Mouse (Mus musculus) intestine, embryonic 15.5 days (tissue): ENCODE data around the gene Swt1. TPM values are rescaled to one million over a fixed set of nuclear protein-coding genes. Genes with fewer than 3 reads are reported as not detected.
"Not testable (repeated sequence)": the region's sequence is repeated elsewhere in the genome, so short reads cannot be mapped to it uniquely, and the experiment has no call there.

Experiments
- ATAC-seq: fragments of 200-750 bp; cut with Nextera tagmentation; 2 replicates; pipeline ENCODE4 v1.8.0; 2017; ENCODE audit warnings: moderate TSS enrichment, moderate library complexity
- H3K27ac ChIP-seq: fragments of 300-500 bp; sonication (generic); 2 replicates; pipeline ENCODE4 v1.5.1; 2015; ENCODE audit warnings: mild to moderate bottlenecking, inconsistent platforms
- H3K27me3 ChIP-seq: fragments of 300-500 bp; sonication (generic); replicated peaks from 2 replicates; pipeline ENCODE4 v1.6.1; 2015; ENCODE audit warnings: inconsistent platforms
- H3K36me3 ChIP-seq: fragments of 300-500 bp; sonication (generic); 2 replicates; pipeline ENCODE4 v1.6.1; 2015; ENCODE audit warnings: inconsistent platforms
- H3K4me1 ChIP-seq: fragments of 300-500 bp; sonication (generic); replicated peaks from 2 replicates; pipeline ENCODE4 v1.6.1; 2015; ENCODE audit warnings: inconsistent platforms
- H3K4me2 ChIP-seq: fragments of 300-500 bp; sonication (generic); replicated peaks from 2 replicates; pipeline ENCODE4 v1.6.1; 2015; ENCODE audit warnings: mild to moderate bottlenecking, inconsistent platforms
- H3K4me3 ChIP-seq: fragments of 300-500 bp; sonication (generic); replicated peaks from 2 replicates; pipeline ENCODE4 v1.5.1; 2015; ENCODE audit warnings: inconsistent platforms
- H3K9ac ChIP-seq: fragments of 300-500 bp; sonication (generic); 2 replicates; pipeline ENCODE4 v1.6.1; 2015; ENCODE audit warnings: inconsistent platforms
- H3K9me3 ChIP-seq: fragments of 300-500 bp; sonication (generic); 2 replicates; pipeline ENCODE4 v1.6.1; 2016; ENCODE audit warnings: inconsistent platforms
- WGBS: fragments of 180-500 bp; shearing (Covaris S2); methylation state at CpG from one replicate; pipeline ENCODE4 v1.1.7; 2015; 5-methylcytosine and 5-hydroxymethylcytosine counted together
- polyA plus RNA-seq: library from polyadenylated mRNA; unstranded; fragments of >200 nt; fragmentation: Nextera tagmentation; extraction: Ambion mirVana; gene quantifications from 2 replicates; pipeline ENCODE4 v1.2.1, GENCODE M21; 2015

The Swt1 gene
- 29.1 and 39.7 TPM in 2 replicates for polyA plus RNA-seq

- Histone ChIP-seq H3K9ac (peak within 1 kb of the TSS; percentile 90), H3K27ac (peak within 1 kb of the TSS; percentile 95), H3K4me2 (peak within 1 kb of the TSS; percentile 60), H3K27me3 (no peaks in the 10 kb centered on the region), H3K36me3 (no peaks in the 10 kb centered on the region), H3K4me1 (peaks cover 5% of the 10 kb centered on the region), H3K9me3 (no peaks in the 10 kb centered on the region), H3K4me3 (peak within 1 kb of the TSS; percentile 74)
- peak; percentile 99 for ATAC-seq
- WGBS: under 1% methylated on average over 74 of the region's 74 CpGs
These were observed at the start of gene Swt1, which contains the start of gene Trmt1l for GRCm38 (mm10) chr1:151428263-151429221. TSS of gene Swt1 (minus strand) at chr1:151428455. TSS of gene Trmt1l (plus strand) at chr1:151428542.

- H3K4me3 ChIP-seq, H3K4me2 ChIP-seq, H3K9me3 ChIP-seq, H3K27me3 ChIP-seq, H3K4me1 ChIP-seq, H3K27ac ChIP-seq, H3K9ac ChIP-seq, ATAC-seq: not testable (repeated sequence)
- peaks cover 22% of the 10 kb centered on the region; the same call in 1 of the 2 replicates for H3K36me3 ChIP-seq
- 92% methylated on average over 8 of the region's 8 CpGs for WGBS
These were observed 44.1 kb upstream of the Swt1 start for GRCm38 (mm10) chr1:151472386-151472785.

GRCm38 (mm10) chr1:151471429-151471828 is 43.2 kb upstream of the Swt1 start:
- Histone ChIP-seq H3K9ac (no peak overlapping the region), H3K4me1 (no peaks in the 10 kb centered on the region), H3K4me2 (no peak overlapping the region), H3K36me3 (peaks cover 22% of the 10 kb centered on the region; the same call in 1 of the 2 replicates), H3K4me3 (no peak overlapping the region), H3K27ac (no peak overlapping the region), H3K9me3 (no peaks in the 10 kb centered on the region), H3K27me3 (no peaks in the 10 kb centered on the region)
- no peak for ATAC-seq
- 56% methylated on average over 7 of the region's 7 CpGs for WGBS

- 85% methylated on average over 4 of the region's 4 CpGs for WGBS
- H3K27ac ChIP-seq: no peak overlapping the region
- H3K4me3 ChIP-seq: no peak overlapping the region
- no peak overlapping the region for H3K4me2 ChIP-seq
- H3K9me3 ChIP-seq: no peaks in the 10 kb centered on the region
- no peaks in the 10 kb centered on the region for H3K27me3 ChIP-seq
- no peak overlapping the region for H3K9ac ChIP-seq
- H3K36me3 ChIP-seq: 0 out of 2 replicates have a peak, but pooled peaks cover 3% of the 10 kb centered on the region
- no peaks in the 10 kb centered on the region for H3K4me1 ChIP-seq
- ATAC-seq: no peak
These were observed 38.3 kb upstream of the Swt1 start for GRCm38 (mm10) chr1:151466571-151466970.

GRCm38 (mm10) chr1:151464914-151465313 is 36.7 kb upstream of the Swt1 start:
- no peak overlapping the region for H3K9ac ChIP-seq
- no peak overlapping the region for H3K4me2 ChIP-seq
- H3K4me3 ChIP-seq: no peak overlapping the region
- 0 out of 2 replicates have a peak, but pooled peaks cover 3% of the 10 kb centered on the region for H3K36me3 ChIP-seq
- H3K9me3 ChIP-seq: no peaks in the 10 kb centered on the region
- 69% methylated on average over 4 of the region's 4 CpGs for WGBS
- no peaks in the 10 kb centered on the region for H3K27me3 ChIP-seq
- H3K4me1 ChIP-seq: no peaks in the 10 kb centered on the region
- 0 out of 2 replicates have a peak, but pooled peaks have one; percentile 34 for ATAC-seq
- no peak overlapping the region for H3K27ac ChIP-seq

- Histone ChIP-seq H3K4me3 (no peak overlapping the region), H3K27me3 (no peaks in the 10 kb centered on the region), H3K4me2 (no peak overlapping the region), H3K36me3 (no peaks in the 10 kb centered on the region), H3K9me3 (no peaks in the 10 kb centered on the region), H3K4me1 (no peaks in the 10 kb centered on the region), H3K9ac (no peak overlapping the region), H3K27ac (no peak overlapping the region)
- ATAC-seq: no peak
- whole genome bisulfite sequencing: 80% methylated on average over 9 of the region's 9 CpGs
These were observed 33.0 kb upstream of the Swt1 start for GRCm38 (mm10) chr1:151461265-151461664.

- WGBS: 77% methylated on average over 5 of the region's 5 CpGs
- H3K9ac ChIP-seq: no peak overlapping the region
- H3K4me1 ChIP-seq: no peaks in the 10 kb centered on the region
- no peaks in the 10 kb centered on the region for H3K27me3 ChIP-seq
- H3K4me3 ChIP-seq: no peak overlapping the region
- no peaks in the 10 kb centered on the region for H3K9me3 ChIP-seq
- ATAC-seq: no peak
- peaks cover 7% of the 10 kb centered on the region for H3K36me3 ChIP-seq
- H3K4me2 ChIP-seq: no peak overlapping the region
- no peak overlapping the region for H3K27ac ChIP-seq
These were observed 28.8 kb upstream of the Swt1 start for GRCm38 (mm10) chr1:151457087-151457486.

- no peak overlapping the region for H3K4me3 ChIP-seq
- peaks cover 12% of the 10 kb centered on the region for H3K36me3 ChIP-seq
- H3K4me1 ChIP-seq: no peaks in the 10 kb centered on the region
- no peak overlapping the region for H3K4me2 ChIP-seq
- no peaks in the 10 kb centered on the region for H3K27me3 ChIP-seq
- WGBS: 96% methylated on average over 11 of the region's 11 CpGs
- H3K9ac ChIP-seq: no peak overlapping the region
- ATAC-seq: no peak
- no peak overlapping the region for H3K27ac ChIP-seq
- H3K9me3 ChIP-seq: no peaks in the 10 kb centered on the region
These were observed 23.7 kb upstream of the Swt1 start for GRCm38 (mm10) chr1:151451946-151452345.

- peaks cover 20% of the 10 kb centered on the region for H3K36me3 ChIP-seq
These were observed 22.6 kb upstream of the Swt1 start for GRCm38 (mm10) chr1:151450851-151451250.

GRCm38 (mm10) chr1:151449866-151450265 is 21.6 kb upstream of the Swt1 start:
- WGBS: 94% methylated on average over 10 of the region's 10 CpGs
- Histone ChIP-seq H3K27ac (no peak overlapping the region), H3K9ac (no peak overlapping the region), H3K4me2 (no peak overlapping the region), H3K36me3 (peaks cover 29% of the 10 kb centered on the region), H3K9me3 (no peaks in the 10 kb centered on the region), H3K4me1 (no peaks in the 10 kb centered on the region), H3K4me3 (no peak overlapping the region), H3K27me3 (no peaks in the 10 kb centered on the region)
- ATAC-seq: no peak

More at GRCm38 (mm10) chr1:151450851-151451250, 22.6 kb upstream of the Swt1 start:
- Histone ChIP-seq H3K27me3 (no peaks in the 10 kb centered on the region), H3K4me1 (no peaks in the 10 kb centered on the region), H3K4me2 (no peak overlapping the region), H3K27ac (no peak overlapping the region), H3K4me3 (no peak overlapping the region), H3K9me3 (no peaks in the 10 kb centered on the region), H3K9ac (no peak overlapping the region)
- WGBS: 68% methylated on average over 2 of the region's 2 CpGs
- ATAC-seq: no peak

GRCm38 (mm10) chr1:151435431-151435830 is 7.2 kb upstream of the Swt1 start:
- Histone ChIP-seq H3K9me3 (no peaks in the 10 kb centered on the region), H3K4me3 (no peak overlapping the region), H3K4me2 (no peak overlapping the region), H3K4me1 (no peaks in the 10 kb centered on the region), H3K27me3 (no peaks in the 10 kb centered on the region), H3K27ac (no peak overlapping the region), H3K9ac (no peak overlapping the region), H3K36me3 (peaks cover 14% of the 10 kb centered on the region; the same call in 1 of the 2 replicates)
- WGBS: 78% methylated on average over 6 of the region's 6 CpGs
- ATAC-seq: no peak

GRCm38 (mm10) chr1:151429316-151429715 is 1.1 kb upstream of the Swt1 start:
- ATAC-seq: no peak
- peak overlapping the region; percentile 90 for H3K9ac ChIP-seq
- H3K4me1 ChIP-seq: peaks cover 5% of the 10 kb centered on the region
- 30% methylated on average over 9 of the region's 9 CpGs for WGBS
- no peaks in the 10 kb centered on the region for H3K27me3 ChIP-seq
- no peaks in the 10 kb centered on the region for H3K9me3 ChIP-seq
- H3K27ac ChIP-seq: peak overlapping the region; percentile 95
- H3K36me3 ChIP-seq: 0 out of 2 replicates have a peak, but pooled peaks cover 2% of the 10 kb centered on the region
- H3K4me2 ChIP-seq: peak overlapping the region; percentile 60
- H3K4me3 ChIP-seq: peak overlapping the region; percentile 74
